Mouse (Mus musculus) gastrocnemius, postnatal 36 days (tissue): Measurements from ENCODE around the gene Tinagl1. TPM values are rescaled to one million over a fixed set of nuclear protein-coding genes. Genes with fewer than 3 reads are reported as not detected.

Experiments used
- total RNA-seq, 2 experiments: library from RNA; stranded (reverse); gene quantifications; 2 replicates each; pipeline ENCODE4 v1.2.3; 2021

Tinagl1 gene
- total RNA-seq, 2 experiments from 2014 or later: 17.0 to 28.2 TPM

Other genes starting within 250 kb of the Tinagl1 start
- not detected for gene Spocd1, start 245.9 kb downstream of the Tinagl1 start, total RNA-seq
- gene Adgrb2, start 190.3 kb downstream of the Tinagl1 start, total RNA-seq: 1 to 10 TPM in 1 of 2 experiments, under 1 TPM in 1; 0.54 to 1.2 TPM
- gene Col16a1, start 127.3 kb downstream of the Tinagl1 start, total RNA-seq: 1 to 10 TPM; 6.9 to 7.7 TPM
- gene Pef1, start 72.6 kb downstream of the Tinagl1 start, total RNA-seq: 10 to 100 TPM; 32.0 to 34.3 TPM
- not detected for gene Hcrtr1, start 35.8 kb downstream of the Tinagl1 start, total RNA-seq
- not detected for gene Gm853, start 47.3 kb upstream of the Tinagl1 start, total RNA-seq
- gene Serinc2, start 104.1 kb upstream of the Tinagl1 start, total RNA-seq: 10 to 100 TPM; 55.4 to 76.6 TPM
- gene Fabp3, start 133.5 kb upstream of the Tinagl1 start, total RNA-seq: 100 to 1,000 TPM; 839 to 956 TPM
- under 1 TPM in 1 of 2 experiments, not detected in 1; 0.77 TPM for gene Gm10570, start 133.6 kb upstream of the Tinagl1 start, total RNA-seq
- gene Zcchc17, start 184.8 kb upstream of the Tinagl1 start, total RNA-seq: 10 to 100 TPM; 38.5 to 41.7 TPM
- gene Snrnp40, start 185.0 kb upstream of the Tinagl1 start, total RNA-seq: 10 to 100 TPM; 10.6 to 13.8 TPM